Mouse (Mus musculus) midbrain, embryonic 11.5 days (tissue): ENCODE results near the gene Otx2. TPM values are rescaled to one million over a fixed set of nuclear protein-coding genes. Genes with fewer than 3 reads are reported as not detected.

ENCODE experiments used
- ATAC-seq: fragments of 200-750 bp; cut with Nextera tagmentation; 2 replicates; pipeline ENCODE4 v1.8.0; 2017; ENCODE audit warnings: moderate TSS enrichment, moderate library complexity; ENCODE audit not compliant: low FRiP score
- DNase-seq: peaks from one replicate; pipeline ENCODE4 v3.0.0; 2015; ENCODE audit warnings: low spot score; ENCODE audit errors: missing footprints
- H3K27ac ChIP-seq: fragments of 300-500 bp; sonication (generic); 2 replicates; pipeline ENCODE4 v1.5.1; 2014; ENCODE audit warnings: low read depth, low read length
- H3K27me3 ChIP-seq: fragments of 300-500 bp; sonication (generic); 2 replicates; pipeline ENCODE4 v1.6.1; 2014; ENCODE audit warnings: mild to moderate bottlenecking, low read length, moderate library complexity, mixed read lengths; ENCODE audit not compliant: control insufficient read depth, insufficient read depth
- H3K36me3 ChIP-seq: fragments of 300-500 bp; sonication (generic); 2 replicates; pipeline ENCODE4 v1.6.1; 2014; ENCODE audit warnings: mild to moderate bottlenecking, low read length, moderate library complexity, mixed read lengths; ENCODE audit not compliant: control insufficient read depth, insufficient read depth
- H3K4me1 ChIP-seq: fragments of 300-500 bp; sonication (generic); 2 replicates; pipeline ENCODE4 v1.6.1; 2014; ENCODE audit warnings: low read length; ENCODE audit not compliant: control insufficient read depth, insufficient read depth
- H3K4me2 ChIP-seq: fragments of 300-500 bp; sonication (generic); 2 replicates; pipeline ENCODE4 v1.6.1; 2014; ENCODE audit warnings: mild to moderate bottlenecking, moderate library complexity
- H3K4me3 ChIP-seq: fragments of 300-500 bp; sonication (generic); 2 replicates; pipeline ENCODE4 v1.5.1; 2014; ENCODE audit warnings: low read depth, low read length
- H3K9ac ChIP-seq: fragments of 300-500 bp; sonication (generic); 2 replicates; pipeline ENCODE4 v1.6.1; 2014; ENCODE audit warnings: low read length
- H3K9me3 ChIP-seq: fragments of 300-500 bp; sonication (generic); 2 replicates; pipeline ENCODE4 v1.6.1; 2016; ENCODE audit warnings: low read length; ENCODE audit not compliant: control insufficient read depth
- WGBS: fragments of 180-500 bp; shearing (Covaris S2); extraction: QIAGEN DNeasy Blood & Tissue Kit; methylation state at CpG from one replicate; pipeline ENCODE4 v1.1.7; 2014; 5-methylcytosine and 5-hydroxymethylcytosine counted together
- polyA plus RNA-seq: library from polyadenylated mRNA; unstranded; fragments of >200 nt; fragmentation: Nextera tagmentation; extraction: Ambion mirVana; gene quantifications from 2 replicates; pipeline ENCODE4 v1.2.1, GENCODE M21; 2014

Otx2 gene
- polyA plus RNA-seq, 1 experiment from 2014 or later: 230 TPM

DNA sequence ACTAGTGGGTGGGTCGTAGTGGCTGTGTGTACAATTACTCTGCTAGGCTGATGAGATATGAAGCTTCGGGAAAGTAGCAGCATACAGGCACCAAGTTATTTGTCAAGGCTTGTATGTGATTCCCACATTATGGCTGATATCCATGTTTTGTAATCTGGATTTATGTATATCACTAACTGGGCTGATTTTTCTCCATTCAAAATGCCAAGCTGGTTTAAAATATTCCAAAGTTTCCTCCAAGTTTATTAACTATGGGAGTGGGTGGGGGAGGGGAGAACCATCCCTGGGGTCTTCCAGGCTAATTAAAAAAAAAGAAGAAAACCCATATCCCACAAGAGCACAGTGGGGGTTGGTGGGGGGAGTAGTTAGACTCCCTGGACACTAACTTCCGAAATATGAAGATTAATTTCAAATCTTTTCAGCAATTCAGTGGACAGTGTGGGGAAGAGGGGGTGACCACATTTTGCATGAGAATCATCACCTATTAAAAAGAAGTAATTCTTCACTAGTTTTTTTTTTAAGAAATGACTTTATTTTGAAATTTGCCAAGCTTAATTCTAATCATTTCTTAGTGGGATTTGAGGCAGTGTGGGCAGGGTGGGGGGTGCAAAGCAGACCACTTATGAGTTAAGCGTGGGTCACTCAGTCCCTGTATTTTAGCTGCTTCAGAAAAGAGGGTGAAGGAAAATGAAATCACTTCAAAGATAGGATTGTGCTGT is 2.7 kb downstream of the Otx2 start:
- H3K9me3 ChIP-seq: no peaks in the 10 kb centered on the region
- H3K4me1 ChIP-seq: peaks cover 22% of the 10 kb centered on the region
- WGBS: 9% methylated on average over 4 of the region's 4 CpGs
- ATAC-seq (no peak), DNase-seq (peak; percentile 95)
- peak overlapping the region; percentile 98 for H3K27ac ChIP-seq
- H3K36me3 ChIP-seq: no peaks in the 10 kb centered on the region
- peak overlapping the region; percentile 100 for H3K4me2 ChIP-seq
- 0 out of 2 replicates have a peak, but pooled peaks cover 2% of the 10 kb centered on the region for H3K27me3 ChIP-seq
- H3K4me3 ChIP-seq: peak overlapping the region; percentile 95
- peak overlapping the region; percentile 100 for H3K9ac ChIP-seq

DNA sequence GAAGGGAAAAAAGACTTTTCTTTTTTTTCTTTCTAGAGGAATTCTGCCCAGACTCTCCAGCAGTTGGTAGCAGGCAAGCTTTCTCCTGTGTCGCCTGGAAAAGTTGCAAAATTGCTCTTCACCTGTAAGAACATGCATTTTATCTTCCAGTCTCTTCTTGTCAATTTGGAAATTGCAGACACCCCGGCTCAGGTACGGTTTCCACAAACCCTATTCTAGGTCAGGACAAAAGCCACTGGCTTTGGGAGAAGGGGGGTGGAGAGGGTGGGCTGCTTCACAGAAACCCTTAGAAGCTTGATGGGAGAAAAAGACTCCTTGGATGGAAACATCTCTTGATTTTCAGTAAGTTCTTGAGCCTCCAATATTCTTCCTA is 3.4 kb downstream of the Otx2 start:
- Histone ChIP-seq H3K9ac (peak overlapping the region; percentile 100), H3K27me3 (0 out of 2 replicates have a peak, but pooled peaks cover 2% of the 10 kb centered on the region), H3K27ac (peak overlapping the region; percentile 98), H3K36me3 (no peaks in the 10 kb centered on the region), H3K9me3 (no peaks in the 10 kb centered on the region), H3K4me2 (peak overlapping the region; percentile 100), H3K4me3 (peak overlapping the region; percentile 95), H3K4me1 (peaks cover 18% of the 10 kb centered on the region)
- DNase-seq: peak; percentile 94
- 0% methylated on average over 3 of the region's 3 CpGs for WGBS
- no peak for ATAC-seq

DNA sequence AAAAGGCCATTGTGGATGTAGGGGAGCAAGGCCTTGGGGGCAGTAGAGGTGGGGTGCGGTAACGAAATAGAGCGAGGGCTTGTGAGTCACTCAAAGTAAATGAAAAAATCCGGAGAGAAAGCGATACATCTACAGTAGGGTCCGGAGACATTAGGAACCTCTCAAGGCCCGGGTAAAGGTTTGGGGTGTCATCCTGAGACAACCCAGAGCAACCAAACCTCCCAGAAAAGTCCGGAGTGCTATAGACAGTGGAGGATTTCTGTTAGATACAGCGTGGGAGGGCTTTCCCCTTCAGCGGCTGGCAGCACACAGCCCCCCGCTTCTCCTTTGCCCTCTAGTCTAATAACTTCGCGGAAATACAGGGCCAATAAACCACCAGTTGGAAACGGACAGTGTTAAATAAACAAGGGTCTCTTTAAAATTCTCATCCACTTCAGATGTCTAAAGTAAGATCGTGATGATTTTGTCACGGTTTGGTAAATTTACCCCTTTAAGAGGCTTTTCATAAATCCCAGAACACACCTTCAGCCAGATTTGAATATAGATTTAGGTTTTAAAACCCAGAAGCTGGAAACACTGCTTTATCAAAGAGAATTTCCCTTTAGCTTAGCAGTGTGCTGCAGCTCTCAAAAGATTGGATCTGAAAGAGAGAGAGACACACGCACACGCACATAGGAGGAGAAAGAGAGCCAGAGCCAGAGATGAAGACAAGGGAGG is 3.9 kb downstream of the Otx2 start:
- DNase-seq (peak; percentile 97), ATAC-seq (no peak)
- Histone ChIP-seq H3K4me2 (peak overlapping the region; percentile 100), H3K4me3 (peak overlapping the region; percentile 95), H3K9ac (peak overlapping the region; percentile 100), H3K27me3 (0 out of 2 replicates have a peak, but pooled peaks cover 2% of the 10 kb centered on the region), H3K27ac (peak overlapping the region; percentile 98), H3K9me3 (no peaks in the 10 kb centered on the region), H3K4me1 (peaks cover 15% of the 10 kb centered on the region), H3K36me3 (no peaks in the 10 kb centered on the region)
- WGBS: under 1% methylated on average over 18 of the region's 18 CpGs

DNA sequence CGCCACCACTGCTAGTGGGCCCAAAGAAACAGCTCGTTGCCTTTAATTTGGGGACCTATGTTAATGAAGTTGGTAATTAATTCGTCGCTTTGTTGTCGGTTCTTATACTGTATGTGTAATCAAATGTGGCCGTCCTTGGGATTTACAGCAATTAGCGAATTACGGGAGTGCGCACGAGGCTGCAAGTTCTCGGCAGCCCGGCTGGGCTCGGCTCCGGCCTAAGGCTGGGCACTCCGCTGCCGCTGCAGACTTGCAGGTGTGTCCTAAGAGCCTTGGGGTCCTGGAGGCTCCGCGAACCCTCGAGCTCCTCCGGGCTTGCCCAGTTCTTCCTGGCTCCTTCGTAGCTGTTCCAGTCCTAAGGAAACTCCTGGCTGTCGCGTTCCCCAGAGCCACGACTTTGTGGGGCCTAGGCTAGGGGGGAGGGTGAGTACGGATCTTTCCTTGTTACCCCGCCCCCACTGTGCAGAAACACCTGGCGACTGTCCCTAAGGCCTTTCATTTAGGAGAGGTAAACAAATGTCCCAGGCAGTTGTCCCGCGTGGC is 4.8 kb downstream of the Otx2 start:
- peak overlapping the region; percentile 100 for H3K4me2 ChIP-seq
- H3K36me3 ChIP-seq: no peaks in the 10 kb centered on the region
- DNase-seq: peak; percentile 98
- peak overlapping the region; percentile 95 for H3K4me3 ChIP-seq
- H3K4me1 ChIP-seq: 0 out of 2 replicates have a peak, but pooled peaks cover 8% of the 10 kb centered on the region
- no peaks in the 10 kb centered on the region for H3K27me3 ChIP-seq
- peak overlapping the region; percentile 98 for H3K27ac ChIP-seq
- under 1% methylated on average over 29 of the region's 29 CpGs for WGBS
- H3K9ac ChIP-seq: peak overlapping the region; percentile 100
- peak; percentile 16 for ATAC-seq
- no peaks in the 10 kb centered on the region for H3K9me3 ChIP-seq

DNA sequence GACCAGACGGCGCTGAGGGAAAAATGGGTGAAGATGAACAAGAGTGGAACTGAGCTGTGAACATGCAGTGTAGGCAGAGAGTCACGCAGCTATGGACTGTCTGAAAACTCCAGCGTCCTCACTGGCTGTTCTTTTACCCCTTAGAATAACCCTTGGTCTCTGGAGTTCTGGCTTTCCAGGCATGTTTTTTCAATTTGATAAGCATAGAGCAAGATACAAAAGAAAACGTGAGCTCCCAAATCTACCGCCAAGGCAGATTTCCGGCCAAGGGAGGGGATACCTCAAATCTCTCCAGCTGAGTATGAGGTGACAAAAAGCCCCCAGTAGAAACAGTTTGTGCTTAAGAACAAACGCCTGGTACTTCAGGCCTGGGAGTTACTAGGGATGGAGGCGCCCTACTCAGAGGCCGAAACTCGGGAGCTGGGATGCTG is 5.6 kb downstream of the Otx2 start:
- DNase-seq (peak; percentile 98), ATAC-seq (peak; percentile 23)
- 1% methylated on average over 11 of the region's 11 CpGs for WGBS
- Histone ChIP-seq H3K36me3 (no peaks in the 10 kb centered on the region), H3K9me3 (no peaks in the 10 kb centered on the region), H3K4me3 (peak overlapping the region; percentile 95), H3K4me1 (0 out of 2 replicates have a peak, but pooled peaks cover 7% of the 10 kb centered on the region), H3K9ac (peak overlapping the region; percentile 100), H3K4me2 (peak overlapping the region; percentile 100), H3K27me3 (no peaks in the 10 kb centered on the region), H3K27ac (peak overlapping the region; percentile 98)

DNA sequence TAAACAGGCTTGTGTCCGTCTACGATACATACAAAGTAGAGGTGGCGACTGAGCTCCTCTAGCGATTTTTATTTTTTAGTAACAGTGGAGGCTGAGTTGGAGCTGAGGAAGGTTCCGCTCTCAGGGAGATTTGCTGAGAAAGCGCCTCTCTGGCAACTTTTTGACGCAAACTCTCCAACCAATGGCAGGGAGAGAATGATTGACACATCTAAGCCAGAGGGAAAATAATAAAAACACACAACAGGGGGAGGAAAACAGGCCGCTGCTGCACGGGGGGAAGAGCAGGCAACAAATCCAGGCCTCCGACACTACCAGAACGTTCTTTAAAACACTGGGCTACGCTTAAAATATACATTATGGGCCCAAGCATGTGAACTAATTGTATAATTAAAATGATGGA is 6.2 kb downstream of the Otx2 start:
- Histone ChIP-seq H3K27me3 (no peaks in the 10 kb centered on the region), H3K4me3 (peak overlapping the region; percentile 95), H3K4me2 (peak overlapping the region; percentile 100), H3K36me3 (no peaks in the 10 kb centered on the region), H3K9me3 (no peaks in the 10 kb centered on the region), H3K4me1 (0 out of 2 replicates have a peak, but pooled peaks cover 7% of the 10 kb centered on the region), H3K9ac (peak overlapping the region; percentile 100), H3K27ac (peak overlapping the region; percentile 98)
- ATAC-seq (peak; percentile 69), DNase-seq (peak; percentile 97)
- WGBS: under 1% methylated on average over 12 of the region's 12 CpGs

DNA sequence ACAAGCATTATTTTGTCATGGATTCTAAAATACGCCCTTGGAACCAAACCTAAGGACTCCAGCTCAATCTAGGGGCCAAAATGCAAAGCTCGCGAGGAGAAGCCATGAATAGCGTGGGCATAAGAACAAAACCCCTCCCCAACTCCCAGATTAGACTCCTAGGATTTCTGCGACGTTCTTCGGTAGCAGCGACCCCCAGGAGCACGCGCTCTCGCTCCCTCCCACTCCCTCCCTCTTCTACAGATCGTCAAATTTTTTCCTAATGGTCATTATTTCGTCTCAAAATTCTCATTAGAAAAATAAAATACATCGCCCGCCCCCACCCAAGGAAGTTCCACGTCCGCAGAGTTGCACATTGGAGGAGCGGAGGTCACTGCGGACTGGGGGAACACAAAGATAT is 6.8 kb downstream of the Otx2 start:
- Histone ChIP-seq H3K27me3 (no peaks in the 10 kb centered on the region), H3K27ac (peak overlapping the region; percentile 98), H3K9ac (peak overlapping the region; percentile 100), H3K9me3 (no peaks in the 10 kb centered on the region), H3K4me2 (peak overlapping the region; percentile 100), H3K36me3 (no peaks in the 10 kb centered on the region), H3K4me3 (peak overlapping the region; percentile 95), H3K4me1 (0 out of 2 replicates have a peak, but pooled peaks cover 7% of the 10 kb centered on the region)
- no peak for ATAC-seq
- DNase-seq: peak; percentile 96
- WGBS: 0% methylated on average over 19 of the region's 19 CpGs

DNA sequence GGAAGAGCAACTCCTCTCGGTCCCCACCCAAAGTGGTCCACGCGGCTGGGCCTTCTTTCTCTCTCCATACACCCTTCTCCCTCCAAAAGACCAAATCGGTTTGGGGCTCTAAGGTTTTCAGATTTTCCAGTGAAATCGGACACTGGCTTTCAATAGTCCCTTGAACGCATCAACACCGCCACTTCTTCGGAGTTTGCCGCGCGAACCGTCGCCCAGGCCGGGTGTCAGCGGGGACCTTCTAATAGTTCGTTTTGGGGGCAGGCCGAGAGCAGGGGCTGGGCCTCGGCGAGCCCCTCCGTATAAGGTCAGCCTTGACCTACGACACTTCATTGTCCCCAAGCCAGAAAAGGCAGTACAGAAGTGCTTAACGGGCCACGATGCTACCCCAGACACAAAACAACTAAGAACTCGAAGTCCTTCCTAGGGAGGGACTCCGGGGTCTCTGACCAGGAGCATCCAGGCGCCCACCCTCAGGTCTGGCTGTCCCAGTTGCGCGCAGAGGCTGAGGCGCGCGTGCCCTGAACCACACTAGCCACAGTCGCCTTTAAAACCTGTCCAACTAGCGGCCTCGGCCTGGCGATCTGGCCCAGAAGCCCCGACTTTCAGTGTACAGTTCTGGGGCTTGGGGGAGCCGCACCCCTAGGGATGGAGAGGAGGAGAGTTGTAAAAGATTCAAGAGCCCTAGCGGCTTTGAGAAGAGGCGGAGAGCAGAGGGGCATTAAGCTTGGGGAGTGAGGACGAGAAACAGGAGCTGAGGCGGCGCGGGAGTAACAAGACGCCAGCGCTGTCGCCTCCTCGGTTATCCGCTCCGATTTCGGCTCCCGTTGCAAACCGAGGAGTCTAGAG is 7.6 kb downstream of the Otx2 start:
- Histone ChIP-seq H3K9me3 (no peaks in the 10 kb centered on the region), H3K27ac (peak overlapping the region; percentile 98), H3K4me1 (peaks cover 9% of the 10 kb centered on the region; the same call in 1 of the 2 replicates), H3K9ac (peak overlapping the region; percentile 100), H3K27me3 (no peaks in the 10 kb centered on the region), H3K4me2 (peak overlapping the region; percentile 100), H3K4me3 (peak overlapping the region; percentile 95), H3K36me3 (no peaks in the 10 kb centered on the region)
- no peak for ATAC-seq
- under 1% methylated on average over 52 of the region's 52 CpGs for WGBS
- DNase-seq: peak; percentile 97
